Mouse (Mus musculus): ENCODE measurements at regions not wholly inside any gene's neighbourhood (a gene's known extent, or its start where the extent isn't known, plus 50 kb on each side); places are given as distances from the start of the nearest gene placed in this dataset.

DNA sequence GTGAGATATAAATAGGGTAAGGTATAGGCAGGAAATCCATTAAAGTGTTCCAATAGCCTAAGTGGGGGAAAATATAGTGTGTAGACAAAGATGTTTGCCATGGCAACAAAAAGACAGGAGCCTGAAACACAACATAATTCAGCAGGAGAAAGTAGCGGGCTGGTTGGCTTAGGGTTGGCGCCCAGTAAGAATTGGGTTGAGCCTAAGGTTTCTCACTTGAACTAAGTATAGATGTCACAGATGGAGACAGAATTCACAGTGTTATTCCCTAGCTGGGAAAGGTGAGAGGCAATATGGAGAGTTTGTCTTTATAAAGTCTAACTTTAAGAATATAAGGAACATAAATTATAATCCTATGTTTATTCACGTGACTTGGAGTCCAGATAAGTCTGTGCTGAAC is 64.8 kb upstream of the Ogfrl1 start:
- H3K9me3 ChIP-seq (replicated peaks): no peaks in the 10 kb centered on the region
- no peak overlapping the region for H3K4me3 ChIP-seq
- no peak overlapping the region for H3K4me2 ChIP-seq
- no peaks in the 10 kb centered on the region for H3K27me3 ChIP-seq (replicated peaks)
- no peak overlapping the region for H3K27ac ChIP-seq (ENCODE audit: poor library complexity, severe bottlenecking)
- no peaks in the 10 kb centered on the region for H3K36me3 ChIP-seq
- no peak for ATAC-seq (ENCODE audit: insufficient number of reproducible peaks, low FRiP score)
- no peaks in the 10 kb centered on the region for H3K4me1 ChIP-seq (replicated peaks)
- H3K9ac ChIP-seq: no peak overlapping the region
- WGBS: 82% methylated on average over 3 of the region's 3 CpGs

DNA sequence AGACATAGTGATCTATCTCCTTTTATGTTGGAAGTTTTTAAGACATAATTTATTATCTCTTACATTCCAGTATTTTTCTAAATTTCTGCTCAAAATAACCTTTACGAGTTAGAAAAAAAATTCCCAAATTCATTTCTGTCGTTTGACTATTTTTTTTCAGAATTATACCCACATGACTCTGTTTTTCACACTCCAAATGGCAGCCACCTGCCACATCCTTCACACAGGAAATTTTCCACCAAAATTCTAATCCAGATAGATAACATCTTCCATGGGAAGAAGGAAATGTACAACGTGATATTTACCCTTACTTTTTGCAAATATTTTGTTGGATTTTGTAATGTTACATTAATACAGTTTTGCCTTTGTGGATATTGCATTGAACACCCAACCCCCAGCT is 66.5 kb upstream of the Ogfrl1 start:
- Histone ChIP-seq H3K4me3 (no peak overlapping the region), H3K36me3 (no peaks in the 10 kb centered on the region), H3K4me1 (replicated peaks) (no peaks in the 10 kb centered on the region), H3K27me3 (replicated peaks) (no peaks in the 10 kb centered on the region), H3K9ac (no peak overlapping the region), H3K9me3 (replicated peaks) (no peaks in the 10 kb centered on the region), H3K4me2 (no peak overlapping the region), H3K27ac (ENCODE audit: poor library complexity, severe bottlenecking) (no peak overlapping the region)
- ATAC-seq (ENCODE audit: insufficient number of reproducible peaks, low FRiP score): no peak
- 64% methylated on average over 3 of the region's 3 CpGs for WGBS

DNA sequence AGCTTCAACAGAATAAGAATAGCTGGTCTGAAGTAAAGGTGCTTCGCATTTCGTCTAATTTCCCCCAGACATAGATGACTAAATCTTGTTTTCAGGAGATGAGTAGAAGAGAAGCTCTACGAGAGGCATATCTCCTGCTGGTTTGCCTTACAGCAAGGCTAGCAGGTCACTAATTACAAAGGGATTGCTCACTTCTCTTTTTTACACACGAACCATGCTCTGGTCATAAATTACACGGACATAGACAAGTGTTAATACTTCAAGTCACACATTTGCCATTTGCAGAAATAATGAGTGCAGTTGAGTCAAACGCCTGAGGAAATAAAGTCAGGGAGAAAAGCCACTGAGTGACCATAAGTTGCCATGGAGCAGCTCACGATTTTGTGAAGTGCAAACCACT is 68.8 kb upstream of the Ogfrl1 start:
- Histone ChIP-seq H3K27ac (ENCODE audit: poor library complexity, severe bottlenecking) (no peak overlapping the region), H3K36me3 (no peaks in the 10 kb centered on the region), H3K27me3 (replicated peaks) (no peaks in the 10 kb centered on the region), H3K4me1 (replicated peaks) (no peaks in the 10 kb centered on the region), H3K4me2 (no peak overlapping the region), H3K9ac (no peak overlapping the region), H3K4me3 (no peak overlapping the region), H3K9me3 (replicated peaks) (no peaks in the 10 kb centered on the region)
- WGBS: 78% methylated on average over 7 of the region's 7 CpGs
- no peak for ATAC-seq (ENCODE audit: insufficient number of reproducible peaks, low FRiP score)

DNA sequence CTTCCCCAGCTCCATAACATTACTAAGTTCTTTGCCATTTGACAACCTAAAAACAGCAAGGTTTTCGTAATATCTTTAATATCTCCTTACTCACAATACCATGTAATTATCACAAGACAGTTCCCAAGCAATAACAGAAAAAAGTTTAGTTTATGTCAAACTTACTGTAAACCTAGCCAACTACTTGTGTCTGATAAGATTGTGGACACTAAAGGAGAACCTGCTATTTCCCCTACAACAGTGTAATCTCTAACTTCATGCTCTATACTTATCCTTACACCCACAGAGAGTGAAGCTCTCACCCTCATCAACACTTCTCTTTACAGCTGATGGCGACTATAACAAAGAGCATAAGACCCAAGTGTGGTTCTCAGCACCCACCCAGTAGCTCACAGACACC is 69.8 kb upstream of the Ogfrl1 start:
- Histone ChIP-seq H3K9ac (no peak overlapping the region), H3K4me3 (no peak overlapping the region), H3K9me3 (replicated peaks) (no peaks in the 10 kb centered on the region), H3K27me3 (replicated peaks) (no peaks in the 10 kb centered on the region), H3K4me2 (no peak overlapping the region), H3K4me1 (replicated peaks) (no peaks in the 10 kb centered on the region), H3K36me3 (no peaks in the 10 kb centered on the region), H3K27ac (ENCODE audit: poor library complexity, severe bottlenecking) (no peak overlapping the region)
- ATAC-seq (ENCODE audit: insufficient number of reproducible peaks, low FRiP score): no peak
- 55% methylated on average over 2 of the region's 2 CpGs for WGBS

DNA sequence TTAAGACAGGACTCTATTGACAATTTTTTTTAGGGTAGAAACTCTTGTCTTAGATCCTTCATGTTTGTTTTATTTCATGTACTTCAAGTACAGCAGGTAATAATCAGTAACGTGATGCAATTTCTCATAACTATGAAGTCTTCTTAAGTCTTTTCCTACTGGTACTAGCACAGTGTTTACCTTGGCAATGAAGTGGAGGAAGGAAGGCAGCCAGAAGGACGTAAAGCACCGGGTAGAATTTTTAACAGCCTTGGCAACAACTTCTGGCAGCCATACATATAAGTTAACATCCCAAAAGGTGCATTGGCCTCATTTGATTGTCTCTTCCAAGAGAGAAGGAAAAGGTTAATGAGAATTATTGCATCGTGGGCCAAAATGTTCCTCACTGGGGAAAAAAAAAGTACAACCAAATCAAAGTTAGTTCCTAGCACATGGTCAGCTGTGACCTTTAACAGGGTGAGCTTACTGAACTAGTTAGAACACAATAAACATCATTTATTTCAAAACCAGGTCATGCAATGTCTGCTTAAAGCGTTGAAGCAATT is 83.3 kb upstream of the Ogfrl1 start:
- H3K27ac ChIP-seq (ENCODE audit: poor library complexity, severe bottlenecking): no peak overlapping the region
- H3K9ac ChIP-seq: no peak overlapping the region
- WGBS: 71% methylated on average over 5 of the region's 5 CpGs
- no peaks in the 10 kb centered on the region for H3K9me3 ChIP-seq (replicated peaks)
- H3K27me3 ChIP-seq (replicated peaks): no peaks in the 10 kb centered on the region
- no peak overlapping the region for H3K4me2 ChIP-seq
- no peaks in the 10 kb centered on the region for H3K4me1 ChIP-seq (replicated peaks)
- ATAC-seq (ENCODE audit: insufficient number of reproducible peaks, low FRiP score): no peak
- H3K36me3 ChIP-seq: no peaks in the 10 kb centered on the region
- H3K4me3 ChIP-seq: no peak overlapping the region

DNA sequence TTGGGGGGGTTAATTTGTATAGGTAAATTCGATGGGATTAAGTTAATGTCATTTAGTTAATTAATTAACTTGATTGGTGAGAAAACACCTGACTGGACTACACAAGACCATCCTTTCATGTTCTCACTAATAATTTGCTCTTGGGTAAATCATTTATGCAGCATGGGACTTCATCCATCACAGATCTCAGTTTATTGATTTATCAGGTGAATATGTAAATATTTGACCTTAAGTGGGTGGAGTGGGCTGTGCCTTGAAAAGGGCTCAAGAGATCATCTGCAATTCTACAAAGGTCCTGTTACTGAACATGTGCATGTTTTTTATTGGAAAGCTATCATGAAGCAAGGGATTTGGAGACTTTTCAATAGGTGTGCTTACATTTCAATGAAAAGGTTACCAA is 87.0 kb upstream of the Ogfrl1 start:
- Histone ChIP-seq H3K36me3 (no peaks in the 10 kb centered on the region), H3K4me3 (no peak overlapping the region), H3K4me1 (replicated peaks) (no peaks in the 10 kb centered on the region), H3K4me2 (no peak overlapping the region), H3K27me3 (replicated peaks) (no peaks in the 10 kb centered on the region), H3K27ac (ENCODE audit: poor library complexity, severe bottlenecking) (no peak overlapping the region), H3K9ac (no peak overlapping the region), H3K9me3 (replicated peaks) (no peaks in the 10 kb centered on the region)
- no peak for ATAC-seq (ENCODE audit: insufficient number of reproducible peaks, low FRiP score)
- 44% methylated on average over 1 of the region's 1 CpGs for WGBS

DNA sequence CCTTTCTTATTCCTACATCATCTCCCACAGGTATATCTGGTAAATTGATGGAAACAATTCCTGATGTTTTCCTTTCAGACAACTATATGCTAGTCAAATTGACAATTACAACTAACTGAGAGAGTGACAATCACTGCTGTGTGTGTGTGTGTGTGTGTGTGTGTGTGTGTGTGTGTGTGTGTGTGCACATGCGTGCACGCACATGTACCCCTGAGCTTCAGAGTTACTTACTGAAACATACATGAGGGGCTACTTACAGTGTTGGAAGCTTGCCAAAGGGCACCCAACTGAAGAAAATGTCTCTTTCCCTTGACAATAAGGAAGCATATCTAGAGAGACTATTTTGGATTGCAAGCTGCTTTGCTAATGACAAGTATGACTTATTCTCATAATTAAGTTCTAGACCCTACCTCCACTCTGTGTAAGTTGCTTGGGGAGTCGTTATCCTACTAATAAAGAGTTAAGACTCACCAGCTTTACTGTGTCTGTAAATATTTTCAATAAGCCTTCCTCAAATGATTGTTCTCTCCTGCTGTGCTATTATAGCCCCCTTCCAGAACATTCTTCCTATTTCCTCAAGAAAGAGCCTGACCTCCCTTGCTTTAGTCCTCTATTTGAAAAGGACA is 87.7 kb upstream of the Ogfrl1 start:
- H3K4me2 ChIP-seq: no peak overlapping the region
- no peak overlapping the region for H3K4me3 ChIP-seq
- ATAC-seq (ENCODE audit: insufficient number of reproducible peaks, low FRiP score): no peak
- no peak overlapping the region for H3K9ac ChIP-seq
- 80% methylated on average over 3 of the region's 3 CpGs for WGBS
- H3K36me3 ChIP-seq: no peaks in the 10 kb centered on the region
- H3K9me3 ChIP-seq (replicated peaks): no peaks in the 10 kb centered on the region
- H3K27me3 ChIP-seq (replicated peaks): no peaks in the 10 kb centered on the region
- no peaks in the 10 kb centered on the region for H3K4me1 ChIP-seq (replicated peaks)
- no peak overlapping the region for H3K27ac ChIP-seq (ENCODE audit: poor library complexity, severe bottlenecking)

DNA sequence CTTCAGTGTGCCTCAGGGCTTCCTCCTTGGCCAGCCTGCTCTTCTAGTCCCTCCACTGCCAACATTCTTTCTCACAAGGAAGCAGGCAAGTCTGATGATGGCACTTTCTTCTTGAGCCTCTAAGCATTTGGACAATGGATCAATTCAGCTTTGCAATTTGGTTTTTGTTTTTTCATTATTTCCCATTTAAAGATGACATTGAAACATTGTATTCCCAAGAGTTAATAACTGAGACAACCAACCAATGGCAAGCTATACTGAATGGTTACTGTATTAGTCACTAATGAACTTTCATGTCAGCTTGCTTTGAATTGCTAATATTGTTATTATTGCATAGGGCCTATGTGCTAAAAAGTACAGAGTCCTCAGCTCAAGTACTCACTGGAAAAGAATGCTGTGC is 89.5 kb upstream of the Ogfrl1 start:
- no peak overlapping the region for H3K9ac ChIP-seq
- H3K4me3 ChIP-seq: no peak overlapping the region
- no peak overlapping the region for H3K4me2 ChIP-seq
- no peak overlapping the region for H3K27ac ChIP-seq (ENCODE audit: poor library complexity, severe bottlenecking)
- H3K9me3 ChIP-seq (replicated peaks): no peaks in the 10 kb centered on the region
- no peak for ATAC-seq (ENCODE audit: insufficient number of reproducible peaks, low FRiP score)
- no peaks in the 10 kb centered on the region for H3K27me3 ChIP-seq (replicated peaks)
- no peaks in the 10 kb centered on the region for H3K36me3 ChIP-seq
- no peaks in the 10 kb centered on the region for H3K4me1 ChIP-seq (replicated peaks)

DNA sequence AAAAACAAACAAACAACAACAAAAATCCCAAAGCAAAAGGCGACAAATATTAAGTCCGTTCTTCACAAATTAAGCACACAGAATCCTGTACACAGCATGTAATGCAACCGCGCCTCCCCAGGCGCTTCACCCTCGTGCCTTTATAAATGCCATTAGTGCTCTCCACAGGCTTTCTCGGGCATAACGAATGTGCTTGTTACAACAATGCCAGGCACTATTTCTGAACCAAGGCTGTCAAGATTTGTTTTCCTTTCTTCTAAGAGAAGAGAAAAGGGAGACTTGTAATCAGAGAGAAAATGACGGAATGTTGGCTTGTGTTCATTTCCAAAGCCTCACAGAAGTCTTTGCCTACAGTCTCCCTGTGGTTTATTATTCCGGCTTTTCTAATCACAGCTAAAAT is 93.1 kb upstream of the Ogfrl1 start:
- Histone ChIP-seq H3K4me2 (no peak overlapping the region), H3K9me3 (replicated peaks) (no peaks in the 10 kb centered on the region), H3K36me3 (no peaks in the 10 kb centered on the region), H3K27me3 (replicated peaks) (no peaks in the 10 kb centered on the region), H3K4me3 (no peak overlapping the region), H3K4me1 (replicated peaks) (no peaks in the 10 kb centered on the region), H3K27ac (ENCODE audit: poor library complexity, severe bottlenecking) (no peak overlapping the region), H3K9ac (no peak overlapping the region)
- ATAC-seq (ENCODE audit: insufficient number of reproducible peaks, low FRiP score): no peak
- WGBS: 66% methylated on average over 10 of the region's 10 CpGs

DNA sequence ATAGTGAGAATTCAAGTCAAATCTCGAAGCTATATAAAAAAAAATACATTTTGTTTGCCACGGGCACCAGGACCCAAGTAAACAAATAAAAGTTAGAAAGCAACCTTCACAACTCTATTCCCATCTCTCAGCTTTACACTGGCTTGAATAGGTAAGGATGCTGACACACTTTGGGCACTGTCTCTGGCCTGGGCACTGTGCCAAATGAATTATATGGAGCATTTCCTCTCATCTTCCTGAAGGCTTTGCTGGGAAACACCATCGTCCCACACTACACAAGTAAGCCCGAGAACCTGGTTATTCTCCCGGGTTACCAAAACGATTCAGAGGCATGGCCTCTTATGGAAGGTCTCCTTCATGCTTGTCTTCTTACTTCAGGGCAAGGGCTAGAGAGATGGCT is 93.5 kb upstream of the Ogfrl1 start:
- Histone ChIP-seq H3K9me3 (replicated peaks) (no peaks in the 10 kb centered on the region), H3K27ac (ENCODE audit: poor library complexity, severe bottlenecking) (no peak overlapping the region), H3K4me3 (no peak overlapping the region), H3K36me3 (no peaks in the 10 kb centered on the region), H3K4me2 (no peak overlapping the region), H3K9ac (no peak overlapping the region), H3K27me3 (replicated peaks) (no peaks in the 10 kb centered on the region), H3K4me1 (replicated peaks) (no peaks in the 10 kb centered on the region)
- ATAC-seq (ENCODE audit: insufficient number of reproducible peaks, low FRiP score): no peak
- 75% methylated on average over 6 of the region's 6 CpGs for WGBS

DNA sequence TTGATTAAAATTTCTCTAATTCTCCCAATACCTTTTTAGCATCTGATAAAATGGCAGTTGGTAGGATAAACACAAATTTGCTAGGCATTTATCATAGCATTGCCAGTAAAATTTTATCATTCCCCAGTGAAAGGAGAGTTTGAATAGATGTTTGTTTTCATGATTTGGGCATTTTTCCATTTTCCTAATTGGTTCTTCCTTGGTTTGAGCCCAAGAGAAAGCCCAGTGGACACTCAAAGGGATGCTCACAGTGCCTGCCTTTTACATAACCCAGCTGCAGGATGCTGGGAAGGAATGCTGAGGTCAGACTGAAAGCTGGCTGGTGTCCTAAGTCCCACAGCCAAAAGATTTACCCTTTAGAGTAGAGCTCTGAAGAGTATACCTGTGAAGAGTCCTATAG is 95.4 kb upstream of the Ogfrl1 start:
- Histone ChIP-seq H3K27ac (ENCODE audit: poor library complexity, severe bottlenecking) (no peak overlapping the region), H3K27me3 (replicated peaks) (no peaks in the 10 kb centered on the region), H3K9me3 (replicated peaks) (no peaks in the 10 kb centered on the region), H3K4me1 (replicated peaks) (no peaks in the 10 kb centered on the region), H3K4me3 (no peak overlapping the region), H3K4me2 (no peak overlapping the region), H3K9ac (no peak overlapping the region), H3K36me3 (no peaks in the 10 kb centered on the region)
- no peak for ATAC-seq (ENCODE audit: insufficient number of reproducible peaks, low FRiP score)

DNA sequence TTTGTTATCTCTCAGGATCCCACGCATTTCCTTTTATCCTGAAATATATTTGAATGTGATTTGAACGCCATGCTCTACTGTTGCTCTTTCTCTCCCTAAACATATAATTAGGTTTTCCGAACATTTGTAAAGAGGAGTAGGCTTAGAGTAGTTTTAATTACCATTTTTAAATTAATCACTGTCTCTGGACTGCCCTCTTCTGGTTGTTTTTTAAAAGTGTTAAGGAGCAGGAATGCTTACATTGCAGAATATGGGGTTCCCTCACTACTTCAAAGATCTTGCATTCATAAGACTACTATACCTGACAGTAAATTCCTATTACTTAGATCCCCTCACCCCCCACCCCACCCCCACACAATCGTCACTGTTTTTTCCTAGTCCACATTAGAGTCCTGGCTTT is 97.8 kb upstream of the Ogfrl1 start:
- H3K9ac ChIP-seq: no peak overlapping the region
- no peak for ATAC-seq (ENCODE audit: insufficient number of reproducible peaks, low FRiP score)
- no peaks in the 10 kb centered on the region for H3K36me3 ChIP-seq
- no peaks in the 10 kb centered on the region for H3K4me1 ChIP-seq (replicated peaks)
- H3K9me3 ChIP-seq (replicated peaks): no peaks in the 10 kb centered on the region
- 36% methylated on average over 4 of the region's 4 CpGs for whole genome bisulfite sequencing
- H3K4me3 ChIP-seq: no peak overlapping the region
- no peaks in the 10 kb centered on the region for H3K27me3 ChIP-seq (replicated peaks)
- H3K4me2 ChIP-seq: no peak overlapping the region
- H3K27ac ChIP-seq (ENCODE audit: poor library complexity, severe bottlenecking): no peak overlapping the region
